Mouse (Mus musculus) olfactory bulb, adult 2 months (tissue): ENCODE results near the gene Slc52a3.

Experiments used
- CTCF ChIP-seq: fragments of 200-500 bp; IDR thresholded peaks from 2 replicates; pipeline ENCODE4 v1.5.1; 2012; ENCODE audit warnings: low read depth, mild to moderate bottlenecking, low read length, moderate library complexity; ENCODE audit not compliant: insufficient read depth
- POLR2A ChIP-seq: fragments of 200-500 bp; IDR thresholded peaks from 2 replicates; pipeline ENCODE4 v1.6.1; 2012; ENCODE audit warnings: mild to moderate bottlenecking, low read depth, low read length, moderate library complexity; ENCODE audit not compliant: insufficient read depth

DNA sequence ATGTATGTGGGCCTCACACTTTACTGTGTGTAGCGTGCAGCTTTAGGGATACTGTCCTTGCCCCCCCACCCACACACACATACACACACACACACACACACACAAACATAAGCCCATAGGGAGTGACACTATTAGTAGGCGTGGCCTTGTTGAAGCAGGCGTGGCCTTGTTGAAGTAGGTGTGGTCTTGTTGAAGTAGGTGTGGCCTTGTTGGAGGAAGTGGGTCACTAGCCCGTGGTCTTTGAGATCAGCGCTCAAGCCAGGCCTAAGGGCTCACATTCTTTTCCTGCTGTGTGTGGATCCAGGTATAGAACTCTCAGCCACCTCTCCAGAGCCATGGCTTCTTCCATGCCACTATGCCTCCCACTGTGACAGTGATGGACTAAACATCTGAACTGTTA, 34.7 kb downstream of the Slc52a3 start:
- TF ChIP-seq CTCF (no peak), POLR2A (no peak)
